Mouse (Mus musculus) megakaryocyte, embryonic 14.5 days (primary cell): Measurements from ENCODE around the gene Fnbp1.

ENCODE experiments used
- FLI1 ChIP-seq: IDR thresholded peaks from 2 replicates; pipeline ENCODE4 v1.6.1; 2012; ENCODE audit warnings: low read length, inconsistent platforms, mixed read lengths
- GATA1 ChIP-seq: IDR thresholded peaks from 3 replicates; pipeline ENCODE4 v1.6.1; 2012; ENCODE audit warnings: mixed read lengths, low read length, inconsistent platforms, borderline replicate concordance

- TF ChIP-seq GATA1 (no peak), FLI1 (no peak)
These were observed 121.6 kb downstream of the Fnbp1 start for GRCm38 (mm10) chr2:31020202-31020601.
